Mouse (Mus musculus) layer of hippocampus, adult 6 months (tissue): ENCODE measurements around the gene Olfr44. TPM values are rescaled to one million over a fixed set of nuclear protein-coding genes. Genes with fewer than 3 reads are reported as not detected.

Source experiments
- long read RNA-seq, 2 experiments: library from polyadenylated mRNA; unstranded; transcript quantifications; one replicate each; pipeline ENCODE4 v2.0.0; 2019 to 2020
- polyA plus RNA-seq: library from polyadenylated mRNA; unstranded; fragments of <200 nt; fragmentation: Nextera tagmentation; gene quantifications from 2 replicates; pipeline ENCODE4 v1.2.3, GENCODE M21; 2021

Gene Olfr44
- polyA plus RNA-seq, result not detected in 2 replicates
- long read RNA-seq, experiment 1, result 0 reads
- long read RNA-seq, experiment 2, result 0 reads

GRCm38 (mm10) chr9:39493895-39494294, at the start of gene Olfr44:
Gene Olfr44, minus strand, starts transcription at chr9:39493995.

GRCm38 (mm10) chr9:39515531-39515930, 21.7 kb upstream of the Olfr44 start, which contains the start of gene Olfr957:
Gene Olfr957, minus strand, starts transcription at chr9:39515809.

GRCm38 (mm10) chr9:39471844-39472243, 22.0 kb downstream of the Olfr44 start, which contains the start of gene Olfr955:
Gene Olfr955, minus strand, starts transcription at chr9:39471944.

GRCm38 (mm10) chr9:39456401-39456800, 37.4 kb downstream of the Olfr44 start, which contains the start of gene Olfr954:
Gene Olfr954, plus strand, starts transcription at chr9:39456701.

Other genes starting within 250 kb of the Olfr44 start
- gene Olfr1537, start 244.0 kb downstream of the Olfr44 start, polyA plus RNA-seq, result not detected in 2 replicates
- gene Olfr945, start 217.2 kb downstream of the Olfr44 start, polyA plus RNA-seq, result not detected in 2 replicates
- gene Olfr948, start 167.9 kb downstream of the Olfr44 start, polyA plus RNA-seq, result not detected in 2 replicates
- gene Olfr951, start 106.6 kb downstream of the Olfr44 start, polyA plus RNA-seq, result not detected in 2 replicates
- gene Olfr952, start 66.8 kb downstream of the Olfr44 start, polyA plus RNA-seq, result not detected in 2 replicates
- not detected in 2 replicates for gene Olfr954, start 37.3 kb downstream of the Olfr44 start, polyA plus RNA-seq
- not detected in 2 replicates for gene Olfr955, start 22.1 kb downstream of the Olfr44 start, polyA plus RNA-seq
- gene Olfr957, start 21.8 kb upstream of the Olfr44 start, polyA plus RNA-seq, result not detected in 2 replicates
- not detected in 2 replicates for gene Olfr958, start 60.1 kb upstream of the Olfr44 start, polyA plus RNA-seq
- gene Olfr959, start 81.6 kb upstream of the Olfr44 start, polyA plus RNA-seq, result not detected in 2 replicates
- gene AW551984, start 110.4 kb upstream of the Olfr44 start, polyA plus RNA-seq, result 3.4 and 5.2 TPM in 2 replicates
- gene Olfr148, start 116.7 kb upstream of the Olfr44 start, polyA plus RNA-seq, result not detected in 2 replicates
- gene Olfr960, start 127.4 kb upstream of the Olfr44 start, polyA plus RNA-seq, result not detected in 2 replicates
- gene Olfr961, start 151.1 kb upstream of the Olfr44 start, polyA plus RNA-seq, result not detected in 2 replicates
- not detected in 2 replicates for gene Olfr963, start 173.2 kb upstream of the Olfr44 start, polyA plus RNA-seq
- not detected in 2 replicates for gene Olfr149, start 213.1 kb upstream of the Olfr44 start, polyA plus RNA-seq
- not detected in 2 replicates for gene Olfr965, start 217.4 kb upstream of the Olfr44 start, polyA plus RNA-seq
- gene Olfr150, start 237.0 kb upstream of the Olfr44 start, polyA plus RNA-seq, result not detected in 2 replicates